Mouse (Mus musculus) spleen, adult 2 months (tissue): ENCODE results near the gene Ccm2l. TPM values are rescaled to one million over a fixed set of nuclear protein-coding genes. Genes with fewer than 3 reads are reported as not detected.

Experiments
- DNase-seq, 2 experiments: peaks; one replicate each; pipeline versions ENCODE4 v3.0.0 to v3.0.0-alpha.2; 2012 to 2021; ENCODE audit warnings: low spot score in 2 of 2, low read depth in 1 of 2
- H3K27ac ChIP-seq: fragments of 200-500 bp; 2 replicates; pipeline ENCODE4 v1.5.1; 2012; ENCODE audit warnings: low read length, inconsistent platforms; ENCODE audit not compliant: insufficient read depth
- H3K27me3 ChIP-seq: fragments of 200-500 bp; 2 replicates; pipeline ENCODE4 v1.6.1; 2012; ENCODE audit warnings: mild to moderate bottlenecking, moderate library complexity, low read length, inconsistent platforms; ENCODE audit not compliant: control insufficient read depth, insufficient read depth
- H3K36me3 ChIP-seq: fragments of 200-500 bp; 2 replicates; pipeline ENCODE4 v1.6.1; 2012; ENCODE audit warnings: mild to moderate bottlenecking, low read length, inconsistent platforms; ENCODE audit not compliant: control insufficient read depth, insufficient read depth
- H3K4me1 ChIP-seq: fragments of 200-500 bp; 2 replicates; pipeline ENCODE4 v1.6.1; 2011; ENCODE audit warnings: inconsistent platforms; ENCODE audit not compliant: control insufficient read depth, insufficient read depth, insufficient read length
- H3K4me3 ChIP-seq: fragments of 200-500 bp; 2 replicates; pipeline ENCODE4 v1.5.1; 2011; ENCODE audit warnings: mild to moderate bottlenecking, inconsistent platforms; ENCODE audit not compliant: insufficient read depth, insufficient read length; ENCODE audit errors: extremely low read depth
- CTCF ChIP-seq: fragments of 200-500 bp; IDR thresholded peaks from 2 replicates; pipeline ENCODE4 v1.5.1; 2011; ENCODE audit warnings: mild to moderate bottlenecking, inconsistent platforms; ENCODE audit not compliant: insufficient read depth, insufficient read length, insufficient replicate concordance; ENCODE audit errors: extremely low read depth
- POLR2A ChIP-seq: fragments of 200-500 bp; IDR thresholded peaks from 2 replicates; pipeline ENCODE4 v1.6.1; 2011; ENCODE audit warnings: low read depth, low read length, inconsistent platforms
- WGBS: fragments of 180-500 bp; shearing (Covaris S2); methylation state at CpG from one replicate; pipeline ENCODE4 v1.1.7; 2018; 5-methylcytosine and 5-hydroxymethylcytosine counted together
- polyA plus RNA-seq: library from polyadenylated mRNA; depleted of rRNA; stranded (reverse); fragments of >200 nt; gene quantifications from 2 replicates; pipeline ENCODE4 v1.2.3, GENCODE M21; 2012

Gene Ccm2l
- polyA plus RNA-seq, 1 experiment = 19.2 TPM

DNA sequence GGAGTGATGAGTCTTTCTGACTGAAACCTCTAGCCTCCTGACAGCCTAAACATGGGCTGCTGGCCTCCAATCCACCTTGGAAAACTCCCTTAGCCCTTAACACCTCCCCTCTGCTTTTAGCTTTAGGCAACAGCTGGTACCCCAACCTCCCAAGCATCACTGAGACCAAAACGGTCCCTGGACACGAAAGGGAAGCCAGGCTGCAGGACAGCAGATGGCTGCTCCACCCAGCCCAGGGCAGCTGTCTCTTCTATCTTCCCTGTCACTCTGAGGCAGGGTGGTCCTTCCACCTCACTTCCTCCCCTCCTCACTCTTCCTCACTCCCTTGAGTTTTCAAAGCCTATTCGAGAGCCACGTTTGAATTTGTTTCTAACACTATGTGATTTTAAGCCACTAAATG is 35.3 kb upstream of the Ccm2l start:
- TF ChIP-seq CTCF (no peak), POLR2A (no peak)
- H3K36me3 ChIP-seq = no peaks in the 10 kb centered on the region
- peaks cover 13% of the 10 kb centered on the region for H3K27me3 ChIP-seq
- H3K4me1 ChIP-seq = peaks cover 6% of the 10 kb centered on the region; the same call in 1 of the 2 replicates
- no peak overlapping the region for H3K27ac ChIP-seq
- DNase-seq = no peak
- WGBS = 17% methylated on average over 4 of the region's 4 CpGs
- no peak overlapping the region for H3K4me3 ChIP-seq

DNA sequence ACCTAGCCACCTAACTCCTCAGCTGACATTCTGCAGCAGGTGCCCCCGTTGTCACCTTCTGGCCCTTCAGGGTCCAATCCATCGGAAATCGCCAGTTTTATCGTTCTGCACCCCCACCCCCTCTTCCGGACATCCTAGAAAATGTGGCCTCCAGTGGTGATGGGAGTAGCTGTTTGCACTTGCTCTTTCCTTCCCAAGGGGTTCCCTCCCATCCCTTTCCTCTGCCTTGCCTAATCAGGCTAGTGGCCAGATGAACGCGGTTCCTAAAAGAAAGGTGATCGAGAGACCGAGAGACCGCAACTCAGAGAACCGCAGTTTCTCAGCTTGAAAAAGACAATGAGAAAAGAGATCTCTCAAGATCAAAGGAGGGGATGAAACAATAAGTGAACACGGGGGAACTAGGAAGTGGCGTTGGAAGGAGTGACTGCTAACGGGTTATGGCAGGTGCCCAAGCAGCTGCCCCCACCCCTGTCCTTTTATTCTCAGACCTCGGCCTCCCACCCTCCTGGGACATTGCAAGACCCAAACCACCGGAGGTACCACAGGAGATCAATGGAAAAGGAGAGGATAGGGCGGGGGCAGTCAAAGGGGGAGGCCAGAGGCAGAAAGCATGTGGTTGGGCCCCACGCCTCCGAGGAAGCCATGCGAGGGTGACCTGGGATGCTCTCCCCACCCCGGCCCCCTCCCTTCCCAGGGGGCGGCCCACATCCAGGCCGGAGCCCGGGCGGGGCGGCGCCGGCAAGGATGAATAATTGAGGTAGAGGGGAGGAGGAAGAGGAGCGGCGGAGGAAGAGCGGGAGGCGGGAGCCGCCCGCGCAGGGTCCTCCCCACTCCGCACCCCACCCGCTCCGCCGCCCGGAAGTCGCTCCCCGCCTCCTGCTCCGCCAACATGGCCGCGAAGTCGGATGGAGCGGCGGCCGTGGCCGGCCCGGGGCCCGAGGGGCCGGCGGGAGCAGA is 34.4 kb upstream of the Ccm2l start, which contains the start of gene Xkr7:
Gene Xkr7, plus strand, starts transcription at position 727 of the 957 bp plus-strand sequence.
- Histone ChIP-seq H3K27ac (no peak within 1 kb of the TSS), H3K36me3 (no peaks in the 10 kb centered on the region), H3K27me3 (peaks cover 13% of the 10 kb centered on the region), H3K4me1 (peaks cover 6% of the 10 kb centered on the region; the same call in 1 of the 2 replicates), H3K4me3 (no peak within 1 kb of the TSS)
- TF ChIP-seq CTCF (no peak), POLR2A (no peak)
- no peak for DNase-seq
- WGBS = 4% methylated on average over 34 of the region's 54 CpGs

DNA sequence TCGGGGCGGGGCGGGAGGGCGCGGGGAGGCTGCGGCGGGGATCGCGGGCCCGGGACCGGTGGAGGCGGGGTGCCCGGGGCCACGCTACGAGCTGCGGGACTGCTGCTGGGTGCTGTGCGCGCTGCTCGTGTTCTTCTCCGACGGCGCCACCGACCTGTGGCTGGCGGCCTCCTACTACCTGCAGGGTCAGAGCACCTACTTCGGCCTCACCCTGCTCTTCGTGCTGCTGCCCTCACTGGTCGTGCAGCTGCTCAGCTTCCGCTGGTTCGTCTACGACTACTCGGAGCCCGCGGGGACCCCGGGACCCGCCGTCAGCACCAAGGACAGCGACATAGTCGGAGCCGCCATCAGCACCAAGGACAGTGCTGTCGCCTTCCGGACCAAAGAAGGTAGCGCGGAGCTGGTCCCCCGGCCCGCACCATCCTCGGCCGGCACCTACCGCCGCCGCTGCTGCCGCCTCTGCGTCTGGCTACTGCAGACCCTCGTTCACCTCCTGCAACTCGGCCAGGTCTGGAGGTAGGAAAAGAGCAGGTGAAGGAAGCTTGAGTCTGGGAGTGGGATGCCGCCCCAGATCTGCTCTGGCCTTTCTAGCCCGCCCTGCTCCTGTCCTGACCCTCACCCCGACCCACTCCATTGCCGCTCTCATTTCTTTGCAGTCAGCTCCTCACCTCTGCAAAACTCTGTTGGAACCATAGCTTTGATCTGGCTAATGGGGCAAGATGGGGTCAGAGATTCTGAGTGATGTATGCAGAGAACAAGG is 33.5 kb upstream of the Ccm2l start:
- no peak overlapping the region for H3K27ac ChIP-seq
- H3K4me1 ChIP-seq = peaks cover 6% of the 10 kb centered on the region; the same call in 1 of the 2 replicates
- peak in 1 of 2 experiments; percentile 65 for DNase-seq
- H3K4me3 ChIP-seq = no peak overlapping the region
- H3K36me3 ChIP-seq = no peaks in the 10 kb centered on the region
- TF ChIP-seq POLR2A (no peak), CTCF (peak; percentile 11; the same call in 1 of the 2 replicates)
- WGBS = 3% methylated on average over 55 of the region's 58 CpGs
- peaks cover 13% of the 10 kb centered on the region for H3K27me3 ChIP-seq

DNA sequence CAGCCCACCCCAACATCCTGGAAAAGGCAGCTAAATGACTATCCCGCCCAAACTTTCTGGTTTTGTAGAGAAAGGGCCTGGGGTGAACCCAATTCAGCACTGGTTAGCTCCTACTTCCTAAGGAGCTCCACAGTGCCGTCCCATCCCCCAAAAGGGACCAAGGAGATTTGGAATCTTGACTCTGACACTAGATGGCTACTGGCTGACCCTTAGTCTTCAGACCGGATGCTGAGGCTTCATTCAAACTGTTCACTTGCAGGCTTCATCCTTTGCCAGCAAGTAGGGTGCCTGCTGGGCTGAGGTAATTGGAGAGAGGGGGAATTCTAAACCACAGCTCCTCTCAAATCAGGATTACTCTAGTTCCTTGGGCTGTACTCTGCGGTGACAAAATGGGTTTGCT is 32.8 kb upstream of the Ccm2l start:
- Histone ChIP-seq H3K4me3 (no peak overlapping the region), H3K27ac (no peak overlapping the region), H3K36me3 (no peaks in the 10 kb centered on the region), H3K4me1 (peaks cover 6% of the 10 kb centered on the region; the same call in 1 of the 2 replicates), H3K27me3 (peaks cover 13% of the 10 kb centered on the region)
- 24% methylated on average over 4 of the region's 4 CpGs for WGBS
- TF ChIP-seq POLR2A (no peak), CTCF (no peak)
- no peak for DNase-seq

DNA sequence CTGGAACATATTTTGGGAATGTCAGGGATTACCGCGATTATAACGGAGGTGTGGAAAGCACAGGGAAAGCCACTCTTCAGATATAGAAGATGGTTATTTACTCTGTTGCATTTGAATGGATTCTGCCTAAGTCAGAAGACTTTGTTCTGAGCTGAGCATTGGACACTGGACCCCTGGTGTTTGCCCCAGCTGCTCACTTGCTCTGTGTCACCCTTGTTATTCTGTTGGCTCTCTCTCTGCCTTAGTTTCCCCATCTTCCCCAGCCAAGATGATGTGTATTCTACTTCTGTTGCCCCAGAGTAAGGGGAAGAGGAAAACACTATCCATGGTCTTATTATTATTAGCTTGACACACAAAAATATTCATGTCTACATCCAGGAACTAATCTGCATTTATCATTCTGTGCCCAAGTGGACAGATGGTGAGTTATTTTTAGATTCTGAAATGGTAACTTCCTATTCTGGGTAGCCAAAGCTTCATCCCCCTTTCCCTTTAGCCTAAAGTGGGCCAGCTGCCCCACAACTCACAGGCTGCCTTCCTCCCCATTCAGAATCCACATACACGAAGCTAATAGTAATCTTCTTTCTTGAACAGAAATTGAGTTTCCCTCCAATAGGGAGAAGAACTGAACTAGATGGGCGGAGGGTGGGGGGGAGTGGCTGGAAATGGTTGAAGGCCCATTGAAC is 32.1 kb upstream of the Ccm2l start:
- Histone ChIP-seq H3K27ac (no peak overlapping the region), H3K4me1 (peaks cover 6% of the 10 kb centered on the region; the same call in 1 of the 2 replicates), H3K4me3 (no peak overlapping the region), H3K36me3 (no peaks in the 10 kb centered on the region), H3K27me3 (peaks cover 13% of the 10 kb centered on the region)
- DNase-seq = no peak
- WGBS = 72% methylated on average over 5 of the region's 5 CpGs
- TF ChIP-seq CTCF (no peak), POLR2A (no peak)

DNA sequence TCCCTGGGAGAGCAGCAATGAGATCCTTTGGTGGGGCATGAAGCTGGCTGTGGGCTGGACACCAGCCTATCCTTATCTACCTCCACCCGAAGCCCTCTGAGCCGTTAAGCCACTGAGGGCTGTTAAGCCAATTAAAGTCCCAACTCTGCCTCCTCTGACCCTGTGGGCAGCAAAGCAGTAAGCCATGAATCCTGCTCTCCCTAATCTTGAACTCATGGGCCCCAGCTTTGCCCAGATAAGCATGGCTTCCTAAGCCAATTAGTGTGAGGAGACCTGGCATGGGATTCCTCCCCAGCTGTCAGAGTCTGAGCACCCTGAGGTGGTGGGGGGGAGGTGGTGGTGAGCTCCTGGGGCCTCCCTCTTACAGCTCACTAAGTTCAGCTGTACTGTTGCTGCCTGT is 29.1 kb upstream of the Ccm2l start:
- TF ChIP-seq POLR2A (no peak), CTCF (no peak)
- no peak overlapping the region for H3K4me3 ChIP-seq
- peaks cover 9% of the 10 kb centered on the region for H3K27me3 ChIP-seq
- 20% methylated on average over 2 of the region's 2 CpGs for WGBS
- no peak overlapping the region for H3K27ac ChIP-seq
- H3K4me1 ChIP-seq = peaks cover 4% of the 10 kb centered on the region; the same call in 1 of the 2 replicates
- DNase-seq = no peak
- H3K36me3 ChIP-seq = no peaks in the 10 kb centered on the region
